Mouse (Mus musculus): ENCODE results near the gene 1810062G17Rik. TPM values are rescaled to one million over a fixed set of nuclear protein-coding genes. Genes with fewer than 3 reads are reported as not detected.

The 1810062G17Rik gene
- polyA plus RNA-seq (2016; fragmentation: Nextera tagmentation; extraction: Ambion mirVana): 0.39 and 0.78 TPM in 2 replicates

GRCm38 (mm10) chr3:36475532-36476087 is at the start of gene 1810062G17Rik, which contains the start of gene Anxa5:
TSS of gene 1810062G17Rik (plus strand) at chr3:36475937.
TSS of gene Anxa5 (minus strand) at chr3:36475894.
- DNase-seq (ENCODE audit: low spot score): peak; percentile 96
- H3K27me3 ChIP-seq (replicated peaks; ENCODE audit: low read depth, poor library complexity, severe bottlenecking): no peaks in the 10 kb centered on the region
- H3K36me3 ChIP-seq (replicated peaks): no peaks in the 10 kb centered on the region
- peak within 1 kb of the TSS; percentile 79 for H3K27ac ChIP-seq (replicated peaks)
- H3K9me3 ChIP-seq: no peaks in the 10 kb centered on the region
- under 1% methylated on average over 32 of the region's 32 CpGs for WGBS
- H3K4me1 ChIP-seq: peaks cover 15% of the 10 kb centered on the region
- peak within 1 kb of the TSS; percentile 68 for H3K4me3 ChIP-seq

- 95% methylated on average over 8 of the region's 8 CpGs for WGBS
Measured at GRCm38 (mm10) chr3:36427386-36427785, 48.4 kb upstream of the 1810062G17Rik start.

GRCm38 (mm10) chr3:36430360-36430759 is 45.4 kb upstream of the 1810062G17Rik start:
- no peak for DNase-seq (ENCODE audit: low spot score)
- H3K27ac ChIP-seq (replicated peaks): no peak overlapping the region
- H3K9me3 ChIP-seq: no peaks in the 10 kb centered on the region
- no peaks in the 10 kb centered on the region for H3K4me1 ChIP-seq
- WGBS: 85% methylated on average over 1 of the region's 1 CpGs
- no peaks in the 10 kb centered on the region for H3K36me3 ChIP-seq (replicated peaks)
- no peak overlapping the region for H3K4me3 ChIP-seq
- H3K27me3 ChIP-seq (replicated peaks; ENCODE audit: low read depth, poor library complexity, severe bottlenecking): no peaks in the 10 kb centered on the region

More at GRCm38 (mm10) chr3:36427386-36427785, 48.4 kb upstream of the 1810062G17Rik start:
- no peak overlapping the region for H3K4me3 ChIP-seq
- no peaks in the 10 kb centered on the region for H3K36me3 ChIP-seq (replicated peaks)
- DNase-seq (ENCODE audit: low spot score): no peak
- no peaks in the 10 kb centered on the region for H3K9me3 ChIP-seq
- H3K27me3 ChIP-seq (replicated peaks; ENCODE audit: low read depth, poor library complexity, severe bottlenecking): no peaks in the 10 kb centered on the region
- H3K27ac ChIP-seq (replicated peaks): no peak overlapping the region
- no peaks in the 10 kb centered on the region for H3K4me1 ChIP-seq

- no peak overlapping the region for H3K4me3 ChIP-seq
- H3K36me3 ChIP-seq (replicated peaks): no peaks in the 10 kb centered on the region
- no peak overlapping the region for H3K27ac ChIP-seq (replicated peaks)
- DNase-seq (ENCODE audit: low spot score): no peak
- 84% methylated on average over 4 of the region's 4 CpGs for WGBS
- H3K9me3 ChIP-seq: no peaks in the 10 kb centered on the region
- H3K27me3 ChIP-seq (replicated peaks; ENCODE audit: low read depth, poor library complexity, severe bottlenecking): no peaks in the 10 kb centered on the region
- 0 out of 2 replicates have a peak, but pooled peaks cover 2% of the 10 kb centered on the region for H3K4me1 ChIP-seq
Measured at GRCm38 (mm10) chr3:36440280-36440679, 35.5 kb upstream of the 1810062G17Rik start.

- Histone ChIP-seq H3K4me1 (0 out of 2 replicates have a peak, but pooled peaks cover 2% of the 10 kb centered on the region), H3K4me3 (no peak overlapping the region), H3K27ac (replicated peaks) (no peak overlapping the region), H3K27me3 (replicated peaks; ENCODE audit: low read depth, poor library complexity, severe bottlenecking) (no peaks in the 10 kb centered on the region), H3K9me3 (no peaks in the 10 kb centered on the region), H3K36me3 (replicated peaks) (no peaks in the 10 kb centered on the region)
- DNase-seq (ENCODE audit: low spot score): peak; percentile 58
- WGBS: 4% methylated on average over 2 of the region's 2 CpGs
Measured at GRCm38 (mm10) chr3:36442426-36442825, 33.3 kb upstream of the 1810062G17Rik start.

- WGBS: 93% methylated on average over 3 of the region's 3 CpGs
- Histone ChIP-seq H3K4me1 (peaks cover 12% of the 10 kb centered on the region), H3K4me3 (no peak overlapping the region), H3K27me3 (replicated peaks; ENCODE audit: low read depth, poor library complexity, severe bottlenecking) (no peaks in the 10 kb centered on the region), H3K27ac (replicated peaks) (no peak overlapping the region), H3K9me3 (no peaks in the 10 kb centered on the region), H3K36me3 (replicated peaks) (peaks cover 12% of the 10 kb centered on the region)
- DNase-seq (ENCODE audit: low spot score): no peak
Measured at GRCm38 (mm10) chr3:36446041-36446440, 29.7 kb upstream of the 1810062G17Rik start.

- Histone ChIP-seq H3K4me1 (peaks cover 12% of the 10 kb centered on the region), H3K9me3 (no peaks in the 10 kb centered on the region), H3K36me3 (replicated peaks) (peaks cover 12% of the 10 kb centered on the region), H3K27me3 (replicated peaks; ENCODE audit: low read depth, poor library complexity, severe bottlenecking) (no peaks in the 10 kb centered on the region), H3K4me3 (no peak overlapping the region), H3K27ac (replicated peaks) (no peak overlapping the region)
- 87% methylated on average over 5 of the region's 5 CpGs for WGBS
- DNase-seq (ENCODE audit: low spot score): no peak
Measured at GRCm38 (mm10) chr3:36446506-36446905, 29.2 kb upstream of the 1810062G17Rik start.

- 77% methylated on average over 6 of the region's 6 CpGs for WGBS
- no peak for DNase-seq (ENCODE audit: low spot score)
- Histone ChIP-seq H3K9me3 (no peaks in the 10 kb centered on the region), H3K4me1 (peaks cover 12% of the 10 kb centered on the region), H3K27me3 (replicated peaks; ENCODE audit: low read depth, poor library complexity, severe bottlenecking) (no peaks in the 10 kb centered on the region), H3K36me3 (replicated peaks) (peaks cover 12% of the 10 kb centered on the region), H3K4me3 (no peak overlapping the region), H3K27ac (replicated peaks) (no peak overlapping the region)
Measured at GRCm38 (mm10) chr3:36446918-36447317, 28.8 kb upstream of the 1810062G17Rik start.

GRCm38 (mm10) chr3:36449292-36450165 is 26.2 kb upstream of the 1810062G17Rik start:
- Histone ChIP-seq H3K27ac (replicated peaks) (no peak overlapping the region; the same call in 1 of the 2 replicates), H3K36me3 (replicated peaks) (peaks cover 16% of the 10 kb centered on the region)
- peak; percentile 18 for DNase-seq (ENCODE audit: low spot score)

GRCm38 (mm10) chr3:36452502-36452901 is 23.2 kb upstream of the 1810062G17Rik start:
- Histone ChIP-seq H3K27me3 (replicated peaks; ENCODE audit: low read depth, poor library complexity, severe bottlenecking) (no peaks in the 10 kb centered on the region), H3K4me1 (peaks cover 10% of the 10 kb centered on the region), H3K9me3 (no peaks in the 10 kb centered on the region), H3K27ac (replicated peaks) (no peak overlapping the region), H3K36me3 (replicated peaks) (peaks cover 21% of the 10 kb centered on the region), H3K4me3 (no peak overlapping the region)
- DNase-seq (ENCODE audit: low spot score): no peak
- 94% methylated on average over 1 of the region's 1 CpGs for WGBS

More at GRCm38 (mm10) chr3:36449292-36450165, 26.2 kb upstream of the 1810062G17Rik start:
- Histone ChIP-seq H3K4me3 (no peak overlapping the region), H3K4me1 (peaks cover 10% of the 10 kb centered on the region), H3K9me3 (no peaks in the 10 kb centered on the region), H3K27me3 (replicated peaks; ENCODE audit: low read depth, poor library complexity, severe bottlenecking) (no peaks in the 10 kb centered on the region)
- 42% methylated on average over 20 of the region's 20 CpGs for WGBS

GRCm38 (mm10) chr3:36455124-36455523 is 20.6 kb upstream of the 1810062G17Rik start:
- Histone ChIP-seq H3K9me3 (no peaks in the 10 kb centered on the region), H3K36me3 (replicated peaks) (peaks cover 14% of the 10 kb centered on the region), H3K4me3 (no peak overlapping the region), H3K4me1 (no peaks in the 10 kb centered on the region), H3K27ac (replicated peaks) (no peak overlapping the region), H3K27me3 (replicated peaks; ENCODE audit: low read depth, poor library complexity, severe bottlenecking) (no peaks in the 10 kb centered on the region)
- 91% methylated on average over 8 of the region's 8 CpGs for WGBS
- no peak for DNase-seq (ENCODE audit: low spot score)

- Histone ChIP-seq H3K36me3 (replicated peaks) (peaks cover 14% of the 10 kb centered on the region), H3K27ac (replicated peaks) (no peak overlapping the region), H3K9me3 (no peaks in the 10 kb centered on the region), H3K4me3 (no peak overlapping the region), H3K27me3 (replicated peaks; ENCODE audit: low read depth, poor library complexity, severe bottlenecking) (no peaks in the 10 kb centered on the region), H3K4me1 (no peaks in the 10 kb centered on the region)
- DNase-seq (ENCODE audit: low spot score): no peak
- WGBS: 74% methylated on average over 3 of the region's 3 CpGs
Measured at GRCm38 (mm10) chr3:36455566-36455965, 20.2 kb upstream of the 1810062G17Rik start.

Measured in embryonic facial prominence, embryonic 10.5 days (tissue).